Mouse (Mus musculus) heart, embryonic 11.5 days (tissue): ENCODE results near the gene Olfr220. TPM values are rescaled to one million over a fixed set of nuclear protein-coding genes. Genes with fewer than 3 reads are reported as not detected.

ENCODE experiments used
- ATAC-seq: fragments of 200-750 bp; cut with Nextera tagmentation; replicated peaks from 2 replicates; pipeline ENCODE4 v1.8.0; 2017; ENCODE audit warnings: moderate library complexity; ENCODE audit not compliant: insufficient number of reproducible peaks, low FRiP score, low TSS enrichment
- H3K27ac ChIP-seq: fragments of 300-500 bp; sonication (generic); 2 replicates; pipeline ENCODE4 v1.5.1; 2014; ENCODE audit warnings: mild to moderate bottlenecking, low read depth, low read length
- H3K27me3 ChIP-seq: fragments of 300-500 bp; sonication (generic); 2 replicates; pipeline ENCODE4 v1.6.1; 2014; ENCODE audit warnings: mild to moderate bottlenecking, low read length, mixed read lengths; ENCODE audit not compliant: control insufficient read depth, insufficient read depth
- H3K36me3 ChIP-seq: fragments of 300-500 bp; sonication (generic); 2 replicates; pipeline ENCODE4 v1.6.1; 2014; ENCODE audit warnings: mild to moderate bottlenecking, low read length, moderate library complexity, mixed read lengths; ENCODE audit not compliant: control insufficient read depth, insufficient read depth
- H3K4me1 ChIP-seq: fragments of 300-500 bp; sonication (generic); 2 replicates; pipeline ENCODE4 v1.6.1; 2014; ENCODE audit warnings: low read length; ENCODE audit not compliant: control insufficient read depth, insufficient read depth
- H3K4me2 ChIP-seq: fragments of 300-500 bp; sonication (generic); 2 replicates; pipeline ENCODE4 v1.6.1; 2014; ENCODE audit warnings: mild to moderate bottlenecking, moderate library complexity
- H3K4me3 ChIP-seq: fragments of 300-500 bp; sonication (generic); 2 replicates; pipeline ENCODE4 v1.5.1; 2014; ENCODE audit warnings: low read depth, low read length
- H3K9ac ChIP-seq: fragments of 300-500 bp; sonication (generic); 2 replicates; pipeline ENCODE4 v1.6.1; 2014; ENCODE audit warnings: mild to moderate bottlenecking, low read depth, low read length, moderate library complexity
- H3K9me3 ChIP-seq: fragments of 300-500 bp; sonication (generic); replicated peaks from 2 replicates; pipeline ENCODE4 v1.6.1; 2016; ENCODE audit warnings: low read length; ENCODE audit not compliant: control insufficient read depth
- WGBS: fragments of 180-500 bp; shearing (Covaris S2); extraction: QIAGEN DNeasy Blood & Tissue Kit; methylation state at CpG from one replicate; pipeline ENCODE4 v1.1.7; 2014; ENCODE audit not compliant: insufficient replicate concordance; 5-methylcytosine and 5-hydroxymethylcytosine counted together
- polyA plus RNA-seq: library from polyadenylated mRNA; unstranded; fragments of >200 nt; fragmentation: Nextera tagmentation; extraction: Ambion mirVana; gene quantifications from 2 replicates; pipeline ENCODE4 v1.2.1, GENCODE M21; 2014

Olfr220 gene
- polyA plus RNA-seq = not detected in 2 replicates

GRCm38 (mm10) chr1:174441782-174442181, at the start of gene Olfr220:
TSS of gene Olfr220 (plus strand) at chr1:174442082.
- WGBS = 49% methylated on average over 1 of the region's 1 CpGs
- ATAC-seq = no peak

GRCm38 (mm10) chr1:174422959-174423358, 18.9 kb upstream of the Olfr220 start:
- Histone ChIP-seq H3K4me2 (no peak overlapping the region), H3K4me1 (no peaks in the 10 kb centered on the region), H3K36me3 (no peaks in the 10 kb centered on the region), H3K27me3 (no peaks in the 10 kb centered on the region), H3K9me3 (no peaks in the 10 kb centered on the region), H3K9ac (no peak overlapping the region), H3K4me3 (no peak overlapping the region), H3K27ac (no peak overlapping the region)
- ATAC-seq = no peak
- WGBS = 48% methylated on average over 4 of the region's 4 CpGs

More at GRCm38 (mm10) chr1:174441782-174442181, at the start of gene Olfr220:
- Histone ChIP-seq H3K4me1 (no peaks in the 10 kb centered on the region), H3K9ac (no peak within 1 kb of the TSS), H3K36me3 (no peaks in the 10 kb centered on the region), H3K27me3 (no peaks in the 10 kb centered on the region), H3K27ac (no peak within 1 kb of the TSS), H3K4me3 (no peak within 1 kb of the TSS), H3K9me3 (no peaks in the 10 kb centered on the region), H3K4me2 (no peak within 1 kb of the TSS)

- WGBS = 52% methylated on average over 1 of the region's 1 CpGs
- Histone ChIP-seq H3K9me3 (no peaks in the 10 kb centered on the region), H3K4me1 (no peaks in the 10 kb centered on the region), H3K36me3 (no peaks in the 10 kb centered on the region), H3K27ac (no peak within 1 kb of the TSS), H3K9ac (no peak within 1 kb of the TSS), H3K4me3 (no peak within 1 kb of the TSS), H3K4me2 (no peak within 1 kb of the TSS), H3K27me3 (no peaks in the 10 kb centered on the region)
- no peak for ATAC-seq
These were observed 18.1 kb upstream of the Olfr220 start, which contains the start of gene Olfr414 for GRCm38 (mm10) chr1:174423764-174424163. TSS of gene Olfr414 (plus strand) at chr1:174424064.

GRCm38 (mm10) chr1:174426180-174426986, 15.5 kb upstream of the Olfr220 start:
- Histone ChIP-seq H3K4me2 (no peak overlapping the region), H3K36me3 (no peaks in the 10 kb centered on the region), H3K4me3 (no peak overlapping the region), H3K27ac (no peak overlapping the region), H3K9me3 (no peaks in the 10 kb centered on the region), H3K9ac (no peak overlapping the region), H3K4me1 (no peaks in the 10 kb centered on the region), H3K27me3 (no peaks in the 10 kb centered on the region)
- ATAC-seq = no peak
- WGBS = 29% methylated on average over 3 of the region's 3 CpGs

- no peak overlapping the region for H3K4me2 ChIP-seq
- H3K27ac ChIP-seq = no peak overlapping the region
- no peaks in the 10 kb centered on the region for H3K36me3 ChIP-seq
- WGBS = 85% methylated on average over 1 of the region's 1 CpGs
- no peaks in the 10 kb centered on the region for H3K27me3 ChIP-seq
- no peak overlapping the region for H3K4me3 ChIP-seq
- H3K9me3 ChIP-seq = no peaks in the 10 kb centered on the region
- no peak for ATAC-seq
- H3K9ac ChIP-seq = no peak overlapping the region
- H3K4me1 ChIP-seq = no peaks in the 10 kb centered on the region
These were observed 14.5 kb upstream of the Olfr220 start for GRCm38 (mm10) chr1:174427402-174427801.

GRCm38 (mm10) chr1:174428407-174428806, 13.5 kb upstream of the Olfr220 start:
- Histone ChIP-seq H3K36me3 (no peaks in the 10 kb centered on the region), H3K9me3 (no peaks in the 10 kb centered on the region), H3K27ac (no peak overlapping the region), H3K9ac (no peak overlapping the region), H3K4me2 (no peak overlapping the region), H3K4me3 (no peak overlapping the region), H3K27me3 (no peaks in the 10 kb centered on the region), H3K4me1 (no peaks in the 10 kb centered on the region)
- ATAC-seq = no peak
- WGBS = 73% methylated on average over 2 of the region's 2 CpGs

- Histone ChIP-seq H3K4me3 (no peak overlapping the region), H3K27me3 (no peaks in the 10 kb centered on the region), H3K4me1 (no peaks in the 10 kb centered on the region), H3K9ac (no peak overlapping the region), H3K4me2 (no peak overlapping the region), H3K9me3 (no peaks in the 10 kb centered on the region), H3K27ac (no peak overlapping the region), H3K36me3 (no peaks in the 10 kb centered on the region)
- 71% methylated on average over 1 of the region's 1 CpGs for WGBS
- ATAC-seq = no peak
These were observed 7.8 kb upstream of the Olfr220 start for GRCm38 (mm10) chr1:174434121-174434520.

- no peak overlapping the region for H3K4me3 ChIP-seq
- 75% methylated on average over 2 of the region's 2 CpGs for WGBS
- H3K9ac ChIP-seq = no peak overlapping the region
- no peak overlapping the region for H3K27ac ChIP-seq
- no peaks in the 10 kb centered on the region for H3K36me3 ChIP-seq
- no peaks in the 10 kb centered on the region for H3K27me3 ChIP-seq
- H3K4me1 ChIP-seq = no peaks in the 10 kb centered on the region
- H3K9me3 ChIP-seq = no peaks in the 10 kb centered on the region
- H3K4me2 ChIP-seq = no peak overlapping the region
- ATAC-seq = no peak
These were observed 13.2 kb downstream of the Olfr220 start for GRCm38 (mm10) chr1:174455100-174455499.

- Histone ChIP-seq H3K4me1 (no peaks in the 10 kb centered on the region), H3K27ac (no peak overlapping the region), H3K36me3 (no peaks in the 10 kb centered on the region), H3K9me3 (no peaks in the 10 kb centered on the region), H3K4me3 (no peak overlapping the region), H3K27me3 (no peaks in the 10 kb centered on the region), H3K9ac (no peak overlapping the region), H3K4me2 (no peak overlapping the region)
- WGBS = 63% methylated on average over 3 of the region's 3 CpGs
- no peak for ATAC-seq
These were observed 23.5 kb downstream of the Olfr220 start for GRCm38 (mm10) chr1:174465385-174465784.
